Mouse (Mus musculus) hindbrain, embryonic 13.5 days (tissue): ENCODE measurements at regions not wholly inside any gene's neighbourhood (a gene's known extent, or its start where the extent isn't known, plus 50 kb on each side); places are given as distances from the start of the nearest gene placed in this dataset.

Source experiments
- ATAC-seq: fragments of 200-750 bp; cut with Nextera tagmentation; 2 replicates; pipeline ENCODE4 v1.8.0; 2017; ENCODE audit warnings: moderate TSS enrichment; ENCODE audit not compliant: low FRiP score
- H3K27ac ChIP-seq: fragments of 300-500 bp; sonication (generic); 2 replicates; pipeline ENCODE4 v1.5.1; 2015; ENCODE audit warnings: inconsistent platforms, mild to moderate bottlenecking, moderate library complexity
- H3K27me3 ChIP-seq: fragments of 300-500 bp; sonication (generic); 2 replicates; pipeline ENCODE4 v1.6.1; 2015; ENCODE audit warnings: mild to moderate bottlenecking, inconsistent platforms
- H3K36me3 ChIP-seq: fragments of 300-500 bp; sonication (generic); 2 replicates; pipeline ENCODE4 v1.6.1; 2015; ENCODE audit warnings: mild to moderate bottlenecking, inconsistent platforms
- H3K4me1 ChIP-seq: fragments of 300-500 bp; sonication (generic); replicated peaks from 2 replicates; pipeline ENCODE4 v1.6.1; 2015; ENCODE audit warnings: inconsistent platforms
- H3K4me2 ChIP-seq: fragments of 300-500 bp; sonication (generic); 2 replicates; pipeline ENCODE4 v1.6.1; 2015; ENCODE audit warnings: inconsistent platforms, mild to moderate bottlenecking, moderate library complexity
- H3K4me3 ChIP-seq: fragments of 300-500 bp; sonication (generic); 2 replicates; pipeline ENCODE4 v1.5.1; 2015; ENCODE audit warnings: mild to moderate bottlenecking, inconsistent platforms
- H3K9ac ChIP-seq: fragments of 300-500 bp; sonication (generic); 2 replicates; pipeline ENCODE4 v1.6.1; 2015; ENCODE audit warnings: mild to moderate bottlenecking, inconsistent platforms
- H3K9me3 ChIP-seq: fragments of 300-500 bp; sonication (generic); 2 replicates; pipeline ENCODE4 v1.6.1; 2016; ENCODE audit warnings: inconsistent platforms
- WGBS: fragments of 180-500 bp; shearing (Covaris S2); methylation state at CpG from one replicate; pipeline ENCODE4 v1.1.7; 2015; 5-methylcytosine and 5-hydroxymethylcytosine counted together

- Histone ChIP-seq H3K9me3 (no peaks in the 10 kb centered on the region), H3K4me2 (no peak overlapping the region), H3K36me3 (no peaks in the 10 kb centered on the region), H3K27me3 (no peaks in the 10 kb centered on the region), H3K9ac (no peak overlapping the region), H3K27ac (no peak overlapping the region), H3K4me1 (no peaks in the 10 kb centered on the region), H3K4me3 (no peak overlapping the region)
- WGBS = 90% methylated on average over 10 of the region's 10 CpGs
- ATAC-seq = no peak
Observed at GRCm38 (mm10) chr12:92823090-92823786, 974.3 kb upstream of the Sel1l start.

- H3K27ac ChIP-seq = no peak overlapping the region
- H3K4me3 ChIP-seq = no peak overlapping the region
- H3K9ac ChIP-seq = no peak overlapping the region
- no peaks in the 10 kb centered on the region for H3K4me1 ChIP-seq
- H3K9me3 ChIP-seq = no peaks in the 10 kb centered on the region
- H3K4me2 ChIP-seq = no peak overlapping the region
- no peaks in the 10 kb centered on the region for H3K27me3 ChIP-seq
- ATAC-seq = no peak
- no peaks in the 10 kb centered on the region for H3K36me3 ChIP-seq
- whole genome bisulfite sequencing = 62% methylated on average over 3 of the region's 3 CpGs
Observed at GRCm38 (mm10) chr12:92818610-92819009, 969.7 kb upstream of the Sel1l start.

- WGBS = 92% methylated on average over 1 of the region's 1 CpGs
- no peak overlapping the region for H3K27ac ChIP-seq
- no peak overlapping the region for H3K9ac ChIP-seq
- no peak overlapping the region for H3K4me3 ChIP-seq
- H3K9me3 ChIP-seq = no peaks in the 10 kb centered on the region
- H3K4me2 ChIP-seq = no peak overlapping the region
- no peaks in the 10 kb centered on the region for H3K36me3 ChIP-seq
- no peak for ATAC-seq
- H3K27me3 ChIP-seq = no peaks in the 10 kb centered on the region
- no peaks in the 10 kb centered on the region for H3K4me1 ChIP-seq
Observed at GRCm38 (mm10) chr12:92801121-92801520, 952.2 kb upstream of the Sel1l start.

GRCm38 (mm10) chr12:92783362-92783761 lies 934.4 kb upstream of the Sel1l start:
- H3K4me1 ChIP-seq = no peaks in the 10 kb centered on the region; the same call in 1 of the 2 replicates
- no peak for ATAC-seq
- H3K27me3 ChIP-seq = no peaks in the 10 kb centered on the region
- no peak overlapping the region for H3K9ac ChIP-seq
- 90% methylated on average over 1 of the region's 1 CpGs for WGBS
- H3K4me2 ChIP-seq = no peak overlapping the region
- H3K27ac ChIP-seq = no peak overlapping the region
- no peak overlapping the region for H3K4me3 ChIP-seq
- no peaks in the 10 kb centered on the region for H3K9me3 ChIP-seq
- no peaks in the 10 kb centered on the region for H3K36me3 ChIP-seq

GRCm38 (mm10) chr12:92779695-92780292 lies 930.8 kb upstream of the Sel1l start:
- Histone ChIP-seq H3K4me3 (no peak overlapping the region), H3K27ac (no peak overlapping the region), H3K9me3 (no peaks in the 10 kb centered on the region), H3K4me2 (no peak overlapping the region), H3K9ac (no peak overlapping the region), H3K36me3 (no peaks in the 10 kb centered on the region), H3K4me1 (peaks cover 2% of the 10 kb centered on the region; the same call in 1 of the 2 replicates), H3K27me3 (no peaks in the 10 kb centered on the region)
- 79% methylated on average over 3 of the region's 3 CpGs for WGBS
- ATAC-seq = no peak

- no peaks in the 10 kb centered on the region for H3K9me3 ChIP-seq
- no peak overlapping the region for H3K4me3 ChIP-seq
- WGBS = 62% methylated on average over 5 of the region's 5 CpGs
- no peaks in the 10 kb centered on the region for H3K27me3 ChIP-seq
- no peak overlapping the region for H3K27ac ChIP-seq
- no peak for ATAC-seq
- peaks cover 2% of the 10 kb centered on the region; the same call in 1 of the 2 replicates for H3K4me1 ChIP-seq
- no peak overlapping the region for H3K9ac ChIP-seq
- H3K36me3 ChIP-seq = no peaks in the 10 kb centered on the region
- H3K4me2 ChIP-seq = no peak overlapping the region
Observed at GRCm38 (mm10) chr12:92775668-92776067, 926.7 kb upstream of the Sel1l start.

GRCm38 (mm10) chr12:92748576-92748975 lies 899.6 kb upstream of the Sel1l start:
- H3K4me1 ChIP-seq = no peaks in the 10 kb centered on the region
- no peaks in the 10 kb centered on the region for H3K36me3 ChIP-seq
- no peak for ATAC-seq
- 97% methylated on average over 1 of the region's 1 CpGs for WGBS
- no peak overlapping the region for H3K4me3 ChIP-seq
- no peaks in the 10 kb centered on the region for H3K9me3 ChIP-seq
- H3K9ac ChIP-seq = no peak overlapping the region
- H3K4me2 ChIP-seq = no peak overlapping the region
- H3K27me3 ChIP-seq = no peaks in the 10 kb centered on the region
- no peak overlapping the region for H3K27ac ChIP-seq

- Histone ChIP-seq H3K27ac (no peak overlapping the region), H3K4me2 (no peak overlapping the region), H3K4me3 (no peak overlapping the region), H3K36me3 (no peaks in the 10 kb centered on the region), H3K9me3 (no peaks in the 10 kb centered on the region), H3K27me3 (no peaks in the 10 kb centered on the region), H3K9ac (no peak overlapping the region), H3K4me1 (no peaks in the 10 kb centered on the region)
- 90% methylated on average over 3 of the region's 3 CpGs for WGBS
- ATAC-seq = no peak
Observed at GRCm38 (mm10) chr12:92740818-92741217, 891.9 kb upstream of the Sel1l start.

GRCm38 (mm10) chr12:92739196-92739595 lies 890.2 kb upstream of the Sel1l start:
- no peak overlapping the region for H3K4me3 ChIP-seq
- no peaks in the 10 kb centered on the region for H3K9me3 ChIP-seq
- H3K27me3 ChIP-seq = no peaks in the 10 kb centered on the region
- no peak overlapping the region for H3K27ac ChIP-seq
- no peak overlapping the region for H3K9ac ChIP-seq
- H3K4me2 ChIP-seq = no peak overlapping the region
- no peak for ATAC-seq
- WGBS = 92% methylated on average over 3 of the region's 3 CpGs
- H3K36me3 ChIP-seq = no peaks in the 10 kb centered on the region
- no peaks in the 10 kb centered on the region for H3K4me1 ChIP-seq

- WGBS = 70% methylated on average over 12 of the region's 12 CpGs
- no peak overlapping the region for H3K9ac ChIP-seq
- no peak overlapping the region for H3K27ac ChIP-seq
- H3K36me3 ChIP-seq = no peaks in the 10 kb centered on the region
- no peak overlapping the region for H3K4me3 ChIP-seq
- H3K9me3 ChIP-seq = no peaks in the 10 kb centered on the region
- no peaks in the 10 kb centered on the region for H3K27me3 ChIP-seq
- H3K4me1 ChIP-seq = no peaks in the 10 kb centered on the region
- ATAC-seq = no peak
- no peak overlapping the region for H3K4me2 ChIP-seq
Observed at GRCm38 (mm10) chr12:92737623-92738370, 888.8 kb upstream of the Sel1l start.

GRCm38 (mm10) chr12:92723022-92723421 lies 874.1 kb upstream of the Sel1l start:
- ATAC-seq = no peak
- no peak overlapping the region for H3K27ac ChIP-seq
- H3K36me3 ChIP-seq = no peaks in the 10 kb centered on the region
- H3K9me3 ChIP-seq = no peaks in the 10 kb centered on the region
- H3K27me3 ChIP-seq = no peaks in the 10 kb centered on the region
- no peak overlapping the region for H3K4me2 ChIP-seq
- no peaks in the 10 kb centered on the region for H3K4me1 ChIP-seq
- no peak overlapping the region for H3K4me3 ChIP-seq
- WGBS = 92% methylated on average over 3 of the region's 3 CpGs
- no peak overlapping the region for H3K9ac ChIP-seq

GRCm38 (mm10) chr12:92713415-92713814 lies 864.5 kb upstream of the Sel1l start:
- H3K4me1 ChIP-seq = no peaks in the 10 kb centered on the region
- H3K27me3 ChIP-seq = no peaks in the 10 kb centered on the region
- H3K9me3 ChIP-seq = no peaks in the 10 kb centered on the region; the same call in 1 of the 2 replicates
- H3K9ac ChIP-seq = no peak overlapping the region
- WGBS = 92% methylated on average over 16 of the region's 16 CpGs
- H3K27ac ChIP-seq = no peak overlapping the region
- H3K36me3 ChIP-seq = no peaks in the 10 kb centered on the region
- no peak overlapping the region for H3K4me3 ChIP-seq
- H3K4me2 ChIP-seq = no peak overlapping the region
- no peak for ATAC-seq
